Mouse (Mus musculus) yolk sac, embryonic 10.5 days (tissue): ENCODE results near the gene Map4.

Experiments
- DNase-seq: peaks from one replicate; pipeline ENCODE4 v3.0.0-alpha.2; 2017; ENCODE audit warnings: low spot score

Map4 gene

DNA sequence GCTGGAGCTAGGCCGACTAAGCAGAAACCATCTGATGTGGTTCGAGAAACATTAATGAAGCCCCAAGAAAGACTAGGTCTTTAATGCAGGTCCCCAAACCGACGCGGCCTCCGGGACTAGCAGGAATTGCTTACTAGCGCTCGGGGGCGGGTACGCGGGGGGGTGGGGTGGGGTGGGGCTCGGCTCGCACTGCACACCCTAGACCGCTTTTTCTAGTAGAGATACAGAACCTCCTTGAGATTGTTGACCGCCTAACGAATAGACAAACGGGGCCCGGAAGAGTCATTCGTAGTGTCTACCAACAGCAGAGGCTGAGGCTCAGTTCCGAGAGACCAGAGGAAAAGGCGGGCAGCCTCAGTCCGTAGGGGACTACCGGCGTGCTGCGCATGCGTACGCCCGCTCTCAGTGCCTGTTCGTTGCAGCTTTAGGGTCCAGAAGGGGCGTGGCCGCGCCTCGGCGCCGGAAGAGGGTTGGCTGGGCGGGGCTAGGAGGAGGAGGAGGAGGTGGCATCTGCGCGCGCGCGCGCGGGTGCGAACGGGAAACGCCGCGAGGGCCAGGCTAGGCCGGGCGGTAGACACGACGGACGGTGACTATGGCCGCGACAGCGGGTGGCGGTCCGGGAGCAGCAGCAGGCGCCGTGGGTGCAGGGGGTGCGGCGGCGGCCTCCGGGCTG lies 200.4 kb downstream of the Map4 start:
- DNase-seq: peak; percentile 98

GRCm38 (mm10) chr9:110132201-110132605 lies 200.9 kb downstream of the Map4 start:
- no peak for DNase-seq

DNA sequence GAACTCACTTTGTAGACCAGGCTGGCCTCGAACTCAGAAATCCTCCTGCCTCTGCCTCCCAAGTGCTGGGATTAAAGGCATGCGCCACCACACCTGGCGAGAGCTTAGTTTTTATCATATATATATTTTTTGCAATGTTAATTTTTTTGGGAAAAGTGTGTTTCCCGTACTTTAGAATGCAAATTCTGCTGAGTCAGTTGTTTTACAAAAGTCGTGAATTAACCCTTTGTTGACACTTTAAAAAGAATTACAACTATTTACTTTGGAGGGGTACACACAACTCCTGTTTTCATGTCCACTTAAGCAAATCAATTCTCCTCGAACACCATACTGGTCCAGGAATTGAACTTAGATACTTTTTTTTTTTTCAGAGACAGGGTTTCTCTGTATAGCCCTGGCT lies 201.7 kb downstream of the Map4 start:
- no peak for DNase-seq
